Mouse (Mus musculus): ENCODE measurements around the gene Psmb7.

The Psmb7 gene

DNA sequence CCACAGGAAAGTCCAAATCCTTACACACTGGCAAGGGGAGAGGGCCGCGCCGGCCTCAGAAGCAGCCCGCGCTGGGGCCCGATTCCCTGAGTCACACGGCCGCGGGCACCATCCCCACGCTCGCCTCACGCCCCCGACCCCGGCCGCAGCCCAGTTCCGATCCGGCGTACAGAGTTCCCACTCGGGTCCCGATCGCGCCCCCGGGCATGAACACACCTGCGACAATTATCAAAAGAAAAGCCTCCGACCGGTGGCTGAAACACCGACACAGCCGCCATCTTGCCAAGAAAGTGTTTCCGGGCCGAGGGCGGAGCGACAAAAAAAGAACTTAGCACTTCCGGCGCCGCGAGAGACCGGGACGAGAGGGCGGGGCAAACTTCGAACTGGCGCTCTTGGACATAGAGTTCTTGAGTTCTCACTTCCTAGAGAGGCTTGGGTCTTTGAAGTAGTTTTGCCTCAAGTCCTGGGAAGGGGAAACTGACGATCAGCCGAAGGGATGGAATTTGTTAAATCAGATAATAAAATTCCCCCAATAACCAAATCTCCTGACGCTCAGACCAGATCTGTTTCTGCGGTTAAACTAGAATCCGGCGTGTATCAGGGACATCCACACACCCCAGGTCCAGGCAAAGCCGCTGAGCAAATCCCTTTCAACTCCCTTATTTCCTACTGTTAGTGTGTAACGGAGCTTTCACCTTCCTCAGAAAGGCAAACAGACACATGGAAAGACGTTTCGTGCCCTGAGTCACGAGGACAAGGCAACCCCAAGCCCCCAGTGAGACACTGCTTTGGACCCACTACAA is at the start of gene Psmb7:
Psmb7 (minus strand) TSS at position 463 of the 803 bp plus-strand sequence.
- peak; percentile 75 to 94 for DNase-seq (ENCODE audit: low spot score in 2 of 2)

GRCm38 (mm10) chr2:38691542-38691941 is 47.7 kb upstream of the Psmb7 start:
- peak in 1 of 2 experiments; percentile 52 for DNase-seq (ENCODE audit: low spot score in 2 of 2)

- no peak for DNase-seq (ENCODE audit: low spot score in 2 of 2)
Measured at GRCm38 (mm10) chr2:38689881-38690280, 46.0 kb upstream of the Psmb7 start.

- peak in 1 of 2 experiments; percentile 34 for DNase-seq (ENCODE audit: low spot score in 2 of 2)
Measured at GRCm38 (mm10) chr2:38688791-38689520, 45.1 kb upstream of the Psmb7 start.

DNA sequence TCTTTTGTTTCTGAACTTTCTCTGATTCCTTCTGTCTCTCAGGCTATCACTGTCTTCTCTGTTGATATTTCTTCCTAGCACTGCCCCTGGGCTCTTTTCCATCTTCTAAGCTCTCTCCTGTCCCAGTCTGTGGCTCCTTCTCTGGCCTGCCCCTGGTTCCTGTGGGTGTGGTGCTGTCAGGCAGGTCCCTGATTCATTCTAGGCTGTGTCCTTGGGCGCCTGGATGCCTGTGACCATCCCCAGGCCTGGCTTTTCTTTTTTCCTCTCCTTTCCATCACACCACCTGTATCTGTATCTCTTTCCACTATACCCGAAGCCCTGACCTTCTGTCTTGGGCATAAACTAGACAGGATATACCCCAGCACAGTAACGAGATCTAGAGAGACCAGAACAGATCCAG is 41.9 kb upstream of the Psmb7 start:
- DNase-seq (ENCODE audit: low spot score in 2 of 2): no peak

GRCm38 (mm10) chr2:38683083-38683482 is 39.2 kb upstream of the Psmb7 start:
- DNase-seq (ENCODE audit: low spot score in 2 of 2): no peak

DNA sequence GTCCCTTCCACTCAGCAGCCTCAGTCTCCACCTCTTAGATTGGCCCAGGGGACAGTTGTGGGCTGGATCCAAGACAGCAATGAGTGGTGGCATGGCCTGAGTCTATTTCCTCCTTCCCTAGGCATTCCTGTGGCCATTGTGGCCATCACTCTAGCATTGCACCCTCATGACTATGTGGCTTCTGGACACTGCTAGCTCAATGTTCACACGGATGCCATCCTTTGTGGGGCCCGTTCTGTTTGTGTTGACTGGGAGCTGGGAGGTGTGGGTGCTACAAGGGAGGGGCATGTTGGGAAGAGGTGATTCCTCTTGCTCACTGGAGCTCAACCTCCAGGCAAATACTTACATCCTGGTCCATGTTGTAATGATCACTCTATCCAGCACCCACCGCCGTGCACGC is 38.3 kb upstream of the Psmb7 start:
- DNase-seq (ENCODE audit: low spot score in 2 of 2): no peak

DNA sequence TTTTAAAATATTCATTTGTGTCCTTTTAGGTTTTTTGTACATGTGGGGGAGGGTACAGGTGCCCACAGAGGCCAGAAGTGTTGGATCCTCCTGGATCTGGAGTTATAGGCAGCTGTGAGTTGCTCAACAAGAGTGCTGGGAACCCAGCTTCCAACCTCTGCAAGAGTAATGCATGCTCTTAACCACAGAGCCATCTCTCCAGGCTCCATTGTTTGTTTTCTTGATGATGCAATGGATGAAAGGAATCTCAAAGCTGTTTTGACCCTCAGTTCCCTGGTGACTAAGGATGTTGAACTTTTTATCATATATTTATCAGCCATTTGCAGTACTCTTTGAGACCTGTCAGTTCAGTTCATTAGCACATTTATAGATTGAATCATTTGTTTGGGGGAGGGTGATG is 35.1 kb upstream of the Psmb7 start:
- no peak for DNase-seq (ENCODE audit: low spot score in 2 of 2)

DNA sequence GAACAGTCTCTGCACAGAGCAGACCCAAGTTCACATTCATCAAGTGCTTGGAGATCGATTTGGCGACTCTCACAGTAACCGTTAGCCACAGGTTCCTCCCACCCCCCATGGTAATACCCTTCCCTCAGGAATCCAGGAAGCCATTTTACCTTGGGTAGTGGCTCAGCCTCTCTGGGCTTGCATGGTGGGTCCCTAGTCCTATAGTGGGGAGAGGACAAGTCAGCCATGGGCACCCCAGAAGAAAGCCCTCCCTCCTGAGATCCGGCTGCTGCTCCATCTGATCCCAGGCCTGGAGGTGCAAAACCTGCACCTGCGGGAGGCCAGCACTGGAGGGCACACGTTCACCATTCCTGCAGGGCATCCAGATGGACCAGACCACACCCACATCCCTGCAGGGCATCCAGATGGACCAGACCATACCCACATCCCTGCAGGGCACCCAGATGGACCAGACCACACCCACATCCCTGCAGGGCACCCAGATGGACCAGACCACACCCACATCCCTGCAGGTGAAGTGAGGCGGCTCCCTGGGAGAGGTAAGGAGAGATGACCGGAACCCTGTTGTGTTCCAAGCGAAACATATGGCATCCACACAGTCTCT is 31.6 kb upstream of the Psmb7 start:
- no peak for DNase-seq (ENCODE audit: low spot score in 2 of 2)

- no peak for DNase-seq (ENCODE audit: low spot score in 2 of 2)
Measured at GRCm38 (mm10) chr2:38672496-38672895, 28.6 kb upstream of the Psmb7 start.

DNA sequence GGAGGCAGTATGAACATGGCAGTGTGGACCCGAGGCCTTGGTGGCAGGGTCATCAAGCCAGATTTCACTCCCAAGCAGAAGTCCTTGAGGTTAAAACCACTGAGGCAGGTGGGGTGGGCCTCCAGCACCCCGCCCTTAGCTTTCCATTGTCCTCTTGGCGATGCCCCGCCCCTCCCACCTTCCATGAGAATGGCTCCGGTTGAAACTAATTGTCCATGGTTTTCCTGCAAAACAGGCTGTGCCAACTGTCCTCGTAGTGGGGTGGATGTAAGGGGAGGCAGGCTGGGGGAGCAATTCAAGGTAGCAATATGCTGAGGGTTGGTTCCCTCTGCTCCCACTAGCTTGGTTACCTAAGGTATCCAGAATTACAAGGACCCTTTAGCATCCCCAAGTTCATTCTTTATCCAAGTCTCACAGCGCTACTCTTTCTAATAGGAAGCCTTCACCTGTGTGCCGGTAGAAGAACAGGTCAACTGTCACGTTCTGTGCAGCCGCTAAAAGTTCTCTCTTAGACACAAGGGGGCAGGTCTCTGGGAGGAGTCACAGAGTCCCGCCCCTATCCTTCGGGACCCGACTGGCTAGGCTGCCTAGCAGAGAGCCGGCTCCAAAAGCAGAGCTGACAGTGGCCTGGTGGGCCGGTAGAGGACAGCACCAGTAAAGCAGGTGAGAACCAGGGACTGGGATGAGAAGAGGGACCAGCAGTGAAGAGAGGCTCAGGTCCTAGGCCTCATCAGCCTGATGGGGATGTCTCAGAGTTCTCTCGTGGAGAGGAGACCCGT is 25.1 kb upstream of the Psmb7 start:
- DNase-seq (ENCODE audit: low spot score in 2 of 2): no peak

DNA sequence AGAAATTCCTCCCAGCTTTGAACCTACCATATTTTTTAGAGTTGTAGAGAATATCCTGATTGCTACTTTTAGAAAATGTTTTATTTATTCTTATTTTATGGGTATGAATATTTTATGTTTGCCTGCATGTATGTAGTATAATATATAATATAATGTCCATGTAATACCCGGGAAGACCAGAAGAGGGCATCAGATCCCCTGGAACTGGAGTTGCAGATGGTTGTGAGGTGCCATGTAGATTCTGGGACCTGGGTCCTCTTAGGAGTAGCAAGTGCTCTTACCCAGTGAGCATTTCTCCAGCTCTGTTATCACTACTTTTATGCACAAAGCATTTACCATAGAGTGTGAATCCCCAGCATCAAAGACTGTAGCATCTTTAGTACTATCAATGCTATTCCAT is 17.5 kb upstream of the Psmb7 start:
- peak in 1 of 2 experiments; percentile 28 for DNase-seq (ENCODE audit: low spot score in 2 of 2)

GRCm38 (mm10) chr2:38658338-38658836 is 14.5 kb upstream of the Psmb7 start:
- peak; percentile 23 to 69 for DNase-seq (ENCODE audit: low spot score in 2 of 2)

DNA sequence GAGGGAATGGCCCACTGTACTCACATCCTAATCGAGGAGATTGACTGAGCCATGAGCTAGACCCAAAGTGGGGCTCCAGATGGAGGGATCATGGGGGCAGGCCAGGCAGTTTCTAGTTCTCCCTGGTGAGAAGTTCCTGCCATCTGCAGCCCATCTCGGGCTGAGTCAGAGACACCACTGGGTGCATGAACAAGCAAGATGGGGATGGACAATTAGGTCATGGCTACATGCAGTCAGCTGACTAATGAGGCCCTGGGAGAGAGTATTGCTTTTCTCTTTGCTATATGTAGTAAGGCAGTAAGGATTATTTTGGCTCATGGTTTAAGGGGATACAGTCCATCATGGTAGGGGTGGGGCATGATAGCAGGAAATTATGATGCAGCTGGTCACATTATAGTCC is 9.8 kb upstream of the Psmb7 start:
- no peak for DNase-seq (ENCODE audit: low spot score in 2 of 2)

- DNase-seq (ENCODE audit: low spot score in 2 of 2): no peak
Measured at GRCm38 (mm10) chr2:38653293-38653619, 9.4 kb upstream of the Psmb7 start.

GRCm38 (mm10) chr2:38652565-38653292 is 8.8 kb upstream of the Psmb7 start:
- DNase-seq (ENCODE audit: low spot score in 2 of 2): no peak

GRCm38 (mm10) chr2:38652098-38652497 is 8.2 kb upstream of the Psmb7 start:
- no peak for DNase-seq (ENCODE audit: low spot score in 2 of 2)

DNA sequence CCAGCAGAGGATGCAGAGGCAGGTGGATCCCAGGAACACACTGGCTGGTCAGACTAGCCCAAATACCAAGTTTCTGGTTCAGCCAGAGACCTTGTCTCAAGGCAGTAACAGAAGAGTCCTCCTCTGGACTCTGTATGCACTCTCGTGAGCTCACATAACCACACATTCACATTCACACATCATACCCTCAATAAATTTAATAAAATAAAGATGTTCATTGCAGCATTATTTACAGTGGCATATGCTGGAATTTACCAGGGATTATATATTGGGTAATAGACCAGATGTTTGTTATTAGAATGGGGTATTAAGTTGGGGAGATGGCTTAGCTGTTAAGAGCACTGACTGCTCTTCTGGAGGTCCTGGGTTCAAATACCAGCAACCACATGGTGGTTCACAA is 6.5 kb upstream of the Psmb7 start:
- DNase-seq (ENCODE audit: low spot score in 2 of 2): no peak

- no peak for DNase-seq (ENCODE audit: low spot score in 2 of 2)
Measured at GRCm38 (mm10) chr2:38647661-38648060, 3.8 kb upstream of the Psmb7 start.

DNA sequence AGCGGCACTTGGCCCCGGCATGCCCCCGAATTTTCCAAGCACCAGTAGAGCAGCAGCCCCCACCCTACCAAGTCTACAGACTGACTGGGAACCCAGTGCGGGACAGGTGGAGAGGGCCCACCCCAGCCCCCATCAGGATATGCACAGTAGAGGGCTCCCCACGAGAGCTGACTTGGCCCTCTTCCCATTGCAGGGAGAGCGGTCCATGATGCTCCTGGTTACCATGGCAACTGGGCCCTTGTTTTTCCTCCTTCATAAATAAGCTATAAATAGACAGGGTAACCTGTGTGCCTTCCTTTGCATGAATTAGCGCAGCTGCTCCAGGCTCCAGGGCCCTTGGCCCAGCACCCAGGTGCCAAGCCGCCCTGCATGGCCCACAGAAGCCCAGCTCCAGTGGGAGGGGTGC is 3.3 kb upstream of the Psmb7 start:
- DNase-seq (ENCODE audit: low spot score in 2 of 2): no peak

- peak in 1 of 2 experiments; percentile 67 for DNase-seq (ENCODE audit: low spot score in 2 of 2)
Measured at GRCm38 (mm10) chr2:38645936-38646335, 2.0 kb upstream of the Psmb7 start.
